Mouse (Mus musculus) mouse embryonic stem cell (cell line): ENCODE results near the gene Mcu.

Source experiments
- in situ Hi-C, 2 experiments: fragments of 300-500 bp; cut with MboI; formaldehyde crosslinking; loops; 1 replicate in 1 of 2; 3 replicates in 1 of 2; pipeline ENCODE4 v1.14.3; 2019 to 2020; ENCODE audit warnings: low sequenced_read_pairs in 2 of 2, low pct_unique_long_range_greater_than_20kb in 1 of 2, mixed read lengths in 1 of 2; ENCODE audit not compliant: unreplicated experiment in 1 of 2

The Mcu gene

DNA sequence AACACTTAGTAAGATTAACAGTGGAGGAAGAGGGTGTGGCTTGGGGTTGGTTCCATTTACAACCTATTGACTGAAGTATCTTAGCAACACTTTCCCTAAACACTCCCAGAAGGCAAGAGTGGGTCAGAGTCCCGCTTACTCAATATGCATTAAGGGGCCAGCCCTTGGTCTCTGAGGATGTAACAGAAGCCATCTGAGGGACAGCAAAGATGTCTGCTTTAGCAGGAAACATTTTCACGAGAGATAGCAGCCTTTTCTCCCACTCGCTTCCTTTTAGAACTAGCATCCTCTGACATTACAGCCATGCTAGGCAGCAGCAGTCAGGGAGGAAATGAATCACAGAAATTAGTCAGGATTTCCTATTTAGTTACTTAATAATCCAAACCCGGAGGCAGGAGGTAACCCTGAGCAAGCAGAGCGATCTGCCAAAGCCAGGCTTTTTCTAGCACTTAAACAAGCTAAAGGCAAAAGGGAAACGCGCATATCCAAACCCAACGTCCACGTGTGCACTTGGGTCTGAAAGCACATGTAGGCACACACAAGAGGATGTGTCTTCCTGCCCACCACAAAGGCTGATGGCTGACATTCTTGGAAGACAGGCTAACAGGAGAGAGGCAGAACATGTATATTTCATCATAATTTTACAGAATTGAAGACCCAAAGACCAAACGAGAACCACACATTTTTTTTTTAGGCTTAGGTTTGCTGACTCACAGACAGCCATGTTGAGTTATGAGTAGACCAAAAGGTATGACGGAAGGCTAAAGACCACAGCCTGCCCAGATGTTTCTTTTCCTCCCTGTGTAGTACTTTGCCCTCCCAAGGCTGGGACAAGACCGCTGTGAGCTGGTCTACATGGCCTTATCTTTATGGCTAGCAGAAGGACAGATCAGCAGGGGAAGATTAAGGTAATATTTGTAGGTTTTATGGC lies 38.4 kb downstream of the Mcu start:
- in situ Hi-C loops, result no loop called here

DNA sequence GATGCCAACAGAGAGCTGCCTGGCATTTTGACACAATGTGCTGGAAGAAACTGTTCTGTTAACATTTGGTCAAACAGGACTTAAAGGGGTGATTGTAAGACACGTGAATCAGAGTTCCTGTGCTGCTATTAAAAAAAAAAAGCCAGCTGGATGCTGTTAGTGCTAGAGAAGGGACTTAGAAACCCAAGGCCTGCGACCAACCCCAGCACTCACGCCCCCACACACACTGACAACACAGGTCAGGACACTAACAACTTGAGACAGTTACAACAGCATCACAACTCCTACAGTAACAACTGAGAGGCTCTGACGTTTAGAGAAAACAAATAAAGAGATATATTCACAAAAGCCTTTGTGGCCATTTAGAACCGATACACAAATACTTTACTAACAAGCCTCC lies 40.2 kb downstream of the Mcu start:
- in situ Hi-C loops, result no loop called here

DNA sequence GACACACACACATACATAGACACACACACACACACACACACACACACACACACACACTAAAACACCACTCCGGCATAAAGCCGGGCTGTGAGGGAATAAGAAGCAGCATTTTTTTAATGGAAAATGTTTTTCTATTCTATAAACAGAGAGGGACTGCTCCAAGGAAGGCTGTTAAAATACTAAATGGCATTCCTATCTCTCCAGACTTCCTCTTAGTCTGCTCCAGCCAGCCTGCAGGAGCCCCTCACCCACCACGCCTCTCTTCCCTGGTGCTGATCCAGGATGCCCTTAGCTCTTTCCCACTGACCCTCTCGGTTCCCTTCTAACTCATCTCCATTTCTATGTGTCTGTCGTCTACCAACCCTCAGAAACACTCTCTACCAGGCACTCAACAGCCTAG lies 44.5 kb downstream of the Mcu start:
- in situ Hi-C loops, result no loop called here

DNA sequence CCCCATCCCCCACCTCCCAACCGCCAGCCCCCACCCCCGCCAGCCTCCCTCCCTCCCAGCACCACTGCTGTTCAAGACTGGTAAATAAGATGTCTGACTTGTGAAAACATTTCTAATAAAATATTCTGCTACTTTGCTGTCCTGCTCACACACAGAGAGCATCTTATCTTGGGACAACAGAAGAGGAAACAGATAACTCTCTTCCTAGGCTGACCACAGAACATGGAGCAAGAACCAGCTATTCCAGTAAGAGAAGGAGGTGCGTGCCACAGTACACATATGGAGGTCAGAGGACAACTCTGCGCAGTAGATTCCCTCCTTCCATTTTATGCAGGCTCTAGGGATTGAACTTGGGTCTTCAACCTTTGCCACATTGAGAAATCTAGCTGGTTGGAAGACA lies 45.2 kb downstream of the Mcu start:
- in situ Hi-C loops, result no loop called here

DNA sequence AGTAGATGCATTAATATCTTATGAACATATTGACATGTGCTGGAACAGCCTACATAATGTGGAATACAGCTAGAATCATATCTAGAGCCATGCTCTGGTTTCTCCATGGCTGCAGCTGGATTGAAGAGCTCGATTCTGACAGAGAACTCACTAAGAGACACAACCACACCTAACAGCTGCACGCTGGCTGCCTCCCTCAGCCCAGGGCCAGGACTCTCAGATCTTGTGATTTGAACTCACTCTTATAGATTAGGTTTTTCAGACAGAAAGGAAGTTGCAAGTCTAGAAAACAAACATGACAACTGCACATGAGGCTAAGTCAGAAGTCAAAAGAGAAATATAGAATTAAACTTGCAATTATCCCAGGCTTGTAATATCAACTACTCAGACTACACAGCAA lies 45.7 kb downstream of the Mcu start:
- in situ Hi-C loops, result no loop called here

DNA sequence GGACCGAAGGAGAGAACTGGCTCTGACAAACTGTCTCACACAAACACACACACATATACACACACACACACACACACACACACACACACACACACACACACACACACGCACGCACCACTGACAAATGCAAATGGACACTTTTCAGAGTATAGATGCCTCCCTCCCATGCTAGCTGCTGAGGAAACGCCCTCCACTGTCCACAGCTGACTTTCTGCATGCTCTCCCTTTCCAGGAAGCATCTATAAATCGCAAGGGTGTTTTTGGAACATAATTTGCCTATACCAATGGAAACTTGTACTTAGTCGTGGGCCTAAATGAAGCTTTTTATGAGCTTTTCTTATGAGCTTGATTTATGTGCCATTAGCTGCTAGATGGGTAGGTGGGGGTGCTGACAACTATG lies 46.1 kb downstream of the Mcu start:
- in situ Hi-C loops, result no loop called here

DNA sequence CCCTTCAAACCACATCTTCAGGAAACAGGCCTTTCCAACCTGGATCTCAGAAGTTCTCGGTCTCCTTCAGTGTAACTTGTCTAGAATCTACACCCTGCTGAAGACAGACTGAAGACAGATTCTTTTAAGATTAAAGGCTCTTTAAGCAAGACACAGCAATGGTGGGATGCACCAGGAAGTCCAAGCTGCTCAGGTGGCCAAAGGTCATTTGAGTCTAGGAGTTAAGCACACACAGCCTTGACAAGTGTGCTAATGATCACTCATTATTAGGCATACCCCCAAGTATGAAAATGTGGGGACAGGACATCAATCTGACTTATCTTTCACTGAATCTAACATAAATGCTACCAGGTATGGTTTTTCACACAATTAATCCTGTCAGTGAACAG lies 47.0 kb downstream of the Mcu start:
- in situ Hi-C loops, result no loop called here

DNA sequence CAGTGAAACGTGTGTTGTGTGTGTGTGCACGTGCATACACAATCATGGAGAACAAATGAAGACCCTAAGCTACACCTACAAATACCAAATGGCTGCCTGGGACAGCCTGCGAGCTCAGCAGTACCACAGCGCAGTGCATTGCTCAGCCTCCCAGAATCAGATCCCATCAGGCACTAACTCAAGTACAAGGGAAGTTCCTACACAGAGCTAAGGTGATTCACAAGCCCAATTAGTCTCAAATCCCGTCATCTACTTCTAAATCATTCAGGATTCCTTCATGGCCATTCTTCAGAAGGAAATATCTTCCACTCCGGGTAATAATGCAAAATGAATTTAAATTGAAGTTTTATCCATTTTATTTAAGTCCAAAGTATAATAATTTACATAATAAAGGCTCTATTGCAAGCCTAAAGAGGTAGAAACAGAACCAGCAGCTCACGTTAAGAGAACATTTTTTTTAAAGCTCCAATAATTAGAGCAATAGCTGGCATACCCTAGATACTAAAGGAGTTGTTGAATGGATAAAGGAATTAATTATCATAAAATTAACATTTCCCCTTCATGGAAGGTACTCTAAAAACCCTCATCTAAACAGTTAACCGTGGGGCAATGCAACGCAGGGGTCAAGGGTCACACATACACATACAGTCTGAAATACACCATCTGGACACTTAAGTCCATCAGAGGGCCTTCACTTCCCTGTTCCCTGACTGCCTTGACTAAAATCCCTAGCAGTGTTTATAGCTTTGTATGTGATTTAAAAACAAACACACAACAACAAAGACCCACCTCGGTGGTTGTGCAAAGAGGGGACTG lies 47.6 kb downstream of the Mcu start:
- in situ Hi-C loops, result no loop called here

DNA sequence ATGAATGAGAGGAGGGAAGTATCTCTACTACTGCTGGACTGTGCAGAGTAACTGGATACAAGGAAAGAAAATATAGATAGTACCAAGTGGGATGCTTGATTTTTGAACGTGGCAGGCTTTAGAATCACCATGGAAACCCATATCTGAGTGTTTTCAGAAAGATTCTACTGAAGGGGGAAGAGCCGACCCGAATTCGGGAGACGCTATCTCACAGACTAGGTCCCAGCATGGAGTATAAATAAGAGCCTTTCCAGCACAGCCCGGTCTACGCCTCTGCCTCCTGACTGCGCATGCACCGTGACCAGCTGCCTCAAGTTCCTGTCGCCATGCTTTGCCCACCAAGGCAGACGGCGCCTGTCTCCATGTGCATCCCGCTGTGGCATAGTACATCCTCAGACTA lies 49.5 kb downstream of the Mcu start:
- in situ Hi-C loops, result no loop called here

DNA sequence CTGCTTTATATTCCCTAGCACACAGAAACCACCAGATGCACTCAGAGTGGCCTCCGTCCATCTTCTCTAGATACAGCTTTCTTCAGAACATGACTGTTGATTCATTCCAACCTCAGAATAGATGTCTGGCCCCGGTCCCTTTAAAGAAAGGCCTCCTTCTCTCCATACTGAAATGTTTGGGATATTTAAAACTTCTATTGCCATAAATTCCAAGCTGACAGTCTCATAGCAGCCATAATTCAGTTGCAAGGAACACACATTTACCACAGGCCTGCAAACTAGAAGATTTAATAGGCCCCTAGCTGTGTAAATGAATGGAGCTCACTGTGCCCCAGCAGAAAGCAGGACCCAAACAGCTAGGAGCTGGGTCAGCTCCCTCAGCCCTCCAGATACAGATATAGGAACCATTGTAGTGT lies 50.5 kb downstream of the Mcu start:
- in situ Hi-C loops, result no loop called here

DNA sequence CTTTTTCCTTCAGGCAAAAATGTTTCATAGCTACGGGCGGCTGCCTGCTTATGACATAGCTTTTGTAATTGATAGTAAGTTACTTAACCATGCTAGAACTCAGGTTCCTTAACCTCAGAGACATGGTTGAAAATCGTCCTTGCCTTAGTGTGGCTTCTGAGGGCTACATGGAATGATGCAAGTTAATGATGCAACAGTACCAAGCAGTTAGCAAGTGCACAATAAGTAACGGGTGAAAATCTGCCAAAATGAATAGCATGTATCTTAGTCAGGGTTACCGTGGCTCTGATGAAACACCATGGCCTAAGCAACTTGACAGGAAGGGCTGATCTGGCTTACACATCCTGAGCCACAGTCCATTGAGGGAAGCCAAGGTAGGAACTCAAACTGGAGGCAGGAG lies 51.9 kb downstream of the Mcu start:
- in situ Hi-C loops, result no loop called here

DNA sequence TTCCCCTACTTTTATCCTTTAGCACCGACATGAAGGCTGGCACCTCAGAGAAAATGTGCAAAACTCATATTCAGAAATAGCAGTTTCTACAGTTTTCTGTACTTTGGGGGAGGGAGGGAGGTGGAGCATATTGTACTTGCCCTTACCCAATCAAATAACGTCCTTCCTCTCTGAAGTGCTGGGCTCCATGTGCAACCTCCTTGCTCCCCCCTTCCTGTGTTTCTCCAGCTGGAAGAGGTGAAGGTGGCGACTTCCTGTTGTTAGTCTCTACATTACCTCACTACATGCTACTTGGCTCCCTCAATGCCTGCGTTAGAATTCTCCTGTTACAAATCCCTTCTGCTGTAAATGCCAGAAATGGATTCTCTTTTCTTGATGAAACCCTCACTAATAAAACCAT lies 54.0 kb downstream of the Mcu start:
- in situ Hi-C loops, result no loop called here

DNA sequence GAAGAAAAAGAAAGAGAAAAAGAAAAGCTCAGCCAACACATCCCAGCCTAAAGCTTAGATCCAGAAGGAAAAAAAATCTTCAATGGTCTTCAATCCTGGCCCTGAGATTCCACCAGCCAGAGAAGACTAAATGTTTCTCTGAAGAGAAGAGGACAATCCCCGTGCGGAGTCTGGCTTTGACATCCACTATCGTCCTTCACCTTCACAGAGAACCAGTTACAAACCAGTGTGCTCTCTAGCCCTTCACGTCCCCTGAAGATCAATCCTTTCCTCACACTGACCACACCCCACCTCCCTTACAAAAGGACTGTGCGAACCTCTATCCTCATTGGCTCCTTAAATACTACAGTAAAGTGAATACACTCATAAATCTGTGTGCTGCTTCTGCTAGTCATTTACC lies 56.4 kb downstream of the Mcu start:
- in situ Hi-C loops, result no loop called here

DNA sequence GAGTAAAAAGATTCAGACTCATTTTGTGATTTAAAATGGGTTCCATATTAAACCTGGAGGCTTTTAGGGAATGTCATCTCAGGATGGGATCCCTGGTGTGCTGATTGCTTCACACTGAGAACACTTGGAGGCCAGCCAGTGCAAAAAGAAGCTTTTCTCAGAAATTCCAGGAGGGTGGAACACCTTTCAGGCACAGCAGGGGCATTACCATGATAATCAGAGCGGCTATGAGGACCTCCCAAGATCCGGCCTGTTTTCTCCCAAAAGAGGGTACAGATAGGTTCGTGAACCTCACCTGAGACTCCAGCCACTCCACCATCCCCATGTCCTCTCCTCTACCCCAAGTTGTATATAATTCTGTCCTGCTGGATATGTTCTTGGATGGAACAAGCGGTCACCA lies 57.9 kb downstream of the Mcu start:
- in situ Hi-C loops, result no loop called here

DNA sequence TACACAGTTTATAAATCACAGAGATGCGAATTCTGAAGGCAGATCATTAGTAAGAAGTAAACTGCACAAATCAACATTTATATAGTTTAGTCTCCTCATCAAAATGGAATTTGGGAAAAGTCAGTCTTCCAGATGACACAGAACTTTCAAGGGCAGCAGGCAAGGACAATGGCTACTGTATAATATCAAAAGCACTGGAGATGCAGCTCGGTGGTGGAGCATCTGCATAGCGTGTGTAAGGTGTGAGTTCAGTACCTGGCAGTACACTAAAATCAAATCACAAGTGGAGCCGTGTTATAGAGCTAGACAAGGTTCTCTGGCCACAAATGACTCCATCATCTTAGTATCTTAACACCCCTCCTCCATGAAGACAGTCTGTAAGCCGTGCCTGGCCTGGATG lies 58.3 kb downstream of the Mcu start:
- in situ Hi-C loops, result no loop called here

DNA sequence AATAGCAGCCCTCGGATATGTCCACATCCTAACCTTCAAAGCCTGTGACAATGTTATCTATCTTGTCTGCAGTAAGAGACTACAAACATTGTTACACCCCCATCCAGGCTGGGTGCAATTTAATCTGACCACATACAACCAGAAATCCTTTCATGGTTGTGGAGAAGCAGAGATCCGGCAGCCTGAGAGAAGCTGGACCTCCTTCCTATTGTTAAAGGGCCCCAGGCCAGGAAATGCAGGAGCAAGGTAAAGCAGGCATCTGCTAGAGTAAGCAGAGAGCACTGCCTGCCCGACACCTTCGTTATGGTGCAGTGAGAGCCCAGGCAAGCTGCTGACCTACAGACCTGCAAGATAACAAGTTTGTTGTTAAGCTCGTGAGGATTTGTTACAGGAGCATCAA lies 60.0 kb downstream of the Mcu start:
- in situ Hi-C loops, result no loop called here

DNA sequence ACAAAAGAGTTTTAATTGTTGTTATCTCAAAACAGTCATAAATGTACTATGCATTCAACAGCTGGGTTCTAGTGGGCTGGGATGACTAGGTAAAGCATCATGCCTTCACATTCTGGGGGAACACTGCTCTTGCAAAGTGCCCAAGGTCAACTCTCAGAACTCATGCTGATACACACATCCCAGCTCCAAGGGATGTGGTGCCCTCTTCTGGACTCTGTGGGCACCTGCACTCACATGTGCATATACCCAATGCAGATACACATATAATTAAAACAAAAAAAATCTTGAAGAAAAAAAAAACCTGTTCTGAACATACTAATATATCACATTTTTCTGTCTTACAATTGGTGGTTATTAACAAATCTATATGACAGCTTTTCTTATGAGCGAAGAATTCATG lies 62.2 kb downstream of the Mcu start:
- in situ Hi-C loops, result no loop called here

DNA sequence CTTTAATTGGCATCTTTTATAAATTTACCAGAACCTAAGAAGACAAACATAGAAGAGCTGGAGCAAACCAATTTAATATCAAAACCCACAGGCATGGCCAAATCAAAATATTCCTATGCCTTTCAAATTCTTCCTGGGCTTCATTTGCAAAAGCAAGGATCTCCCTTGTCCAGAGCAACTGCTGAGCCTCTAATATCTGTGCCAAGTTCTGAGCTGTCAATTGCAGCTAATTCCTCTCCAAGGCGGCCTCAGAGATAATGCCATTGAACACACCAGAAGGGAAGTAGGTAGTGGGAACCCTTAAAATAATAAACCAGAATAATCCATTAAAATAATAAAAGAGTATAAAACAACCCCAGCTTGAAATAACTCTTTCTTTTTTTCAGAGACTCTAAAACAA lies 64.0 kb downstream of the Mcu start:
- in situ Hi-C loops, result no loop called here

DNA sequence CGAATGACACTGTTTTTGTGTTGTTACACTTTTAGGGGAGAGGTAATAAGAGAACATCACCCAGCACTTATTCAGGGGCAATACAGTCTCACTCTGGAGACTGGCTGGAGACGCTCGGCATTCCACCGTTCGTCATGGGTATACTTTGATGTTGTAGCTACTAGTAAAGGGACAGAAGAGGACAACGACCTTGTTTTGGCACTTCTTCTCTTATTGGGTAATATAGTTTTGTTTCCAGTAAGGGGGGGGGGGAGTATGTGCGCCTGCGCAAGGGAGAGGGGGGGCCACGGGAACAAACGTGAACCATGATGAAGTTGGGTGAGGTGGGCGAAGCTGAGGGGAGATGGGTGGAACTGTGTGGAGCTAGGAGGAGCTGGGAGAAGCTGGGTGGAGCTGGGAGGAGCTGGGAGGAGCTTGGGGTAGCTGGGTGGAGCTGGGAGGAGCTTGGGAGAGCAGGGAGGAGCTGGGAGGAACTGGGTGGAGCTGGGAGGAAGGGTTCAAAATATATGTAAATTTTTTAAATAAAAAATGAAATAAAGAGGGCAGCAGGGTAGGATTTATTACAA lies 67.6 kb downstream of the Mcu start:
- in situ Hi-C loops, result no loop called here

DNA sequence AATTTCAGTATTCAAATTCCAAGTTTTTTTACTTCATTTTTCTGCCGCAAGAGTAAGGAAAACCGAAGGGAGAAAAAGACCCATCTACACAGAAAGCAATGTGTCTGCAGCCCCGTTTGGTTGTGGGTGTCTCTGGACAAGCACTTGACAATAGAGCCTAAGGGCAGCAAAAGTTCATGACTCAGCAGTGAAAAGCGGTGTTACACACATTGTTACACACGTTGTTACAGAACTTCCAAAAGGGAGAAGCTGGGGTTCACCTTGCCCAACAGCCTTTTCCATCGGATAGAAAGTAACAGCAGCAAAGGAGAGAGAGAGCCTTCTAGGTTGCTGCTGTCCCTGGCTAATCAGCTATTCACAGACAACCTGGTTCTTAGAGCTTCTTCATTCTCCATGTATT lies 68.3 kb downstream of the Mcu start:
- in situ Hi-C loops, result no loop called here
